ENCODE assay signal across 11 mouse cellular contexts in the genomic region with DNA sequence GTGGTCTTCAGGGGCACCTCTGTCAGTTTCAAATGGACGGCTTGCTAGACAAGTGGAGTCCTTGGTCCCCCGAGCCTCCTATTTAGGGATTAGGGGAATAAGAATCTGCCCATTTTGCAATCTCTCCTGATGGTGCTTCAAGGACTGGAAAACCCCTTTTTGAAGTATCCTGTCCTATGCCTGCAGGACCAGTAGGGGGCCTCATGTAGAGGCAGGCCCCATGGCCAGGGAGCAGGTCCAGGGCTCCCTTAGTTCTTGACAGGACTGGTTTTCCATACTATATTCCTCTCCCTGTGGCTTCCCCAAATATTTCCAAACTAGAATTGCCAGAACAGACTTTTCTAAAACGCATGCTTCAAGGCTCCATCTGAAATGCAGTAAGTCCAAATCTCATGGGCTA.
DNase-seq lines count a peak whose midpoint lies in the region; ATAC-seq and TF ChIP-seq lines count a peak whose summit lies in the region.
"Had no signal": no experiment of that assay in that cellular context is flagged by ENCODE, and none has a peak within 500 bp of the region (broad histone marks: within the 10 kb centered on the region; RNA-seq: fewer than 3 reads in every experiment).

No protein-coding gene starts in this region.

- H3K4me3 ChIP-seq in intestine, postnatal 0 days (ENCODE audit: low read depth, low read length), result no peak overlapping the region
- H3K4me3 ChIP-seq in intestine, embryonic 16.5 days (ENCODE audit: low read length), result no peak overlapping the region
- no peak overlapping the region for H3K4me3 ChIP-seq in midbrain, postnatal 0 days (ENCODE audit: low read depth, low read length)
- H3K4me3 ChIP-seq in midbrain, embryonic 16.5 days (ENCODE audit: low read depth, low read length), result no peak overlapping the region
- no peak overlapping the region for H3K4me3 ChIP-seq in small intestine, adult 2 months (ENCODE audit: low read depth, low read length)
- no peak overlapping the region for H3K4me3 ChIP-seq in forebrain, embryonic 13.5 days
- H3K4me3 ChIP-seq: embryonic facial prominence, embryonic 12.5 days had no signal

- DNase-seq in adrenal gland, postnatal 14 days, result peak; percentile 38
- no peak for DNase-seq in adrenal gland, adult 18-20 months (ENCODE audit: low spot score in 2 of 2)
- no peak for DNase-seq in midbrain, postnatal 0 days (ENCODE audit: low spot score)
- DNase-seq: left cerebral cortex, postnatal 4 days; retina, postnatal 1 day had no signal

- H3K4me2 ChIP-seq in intestine, postnatal 0 days (replicated peaks; ENCODE audit: low read depth), result no peak overlapping the region
- H3K4me2 ChIP-seq in intestine, embryonic 16.5 days (ENCODE audit: low read depth, low read length), result no peak overlapping the region
- H3K4me2 ChIP-seq in midbrain, postnatal 0 days (ENCODE audit: low read depth, low read length, poor library complexity, severe bottlenecking), result no peak overlapping the region
- H3K4me2 ChIP-seq in midbrain, embryonic 16.5 days (ENCODE audit: low read length), result no peak overlapping the region
- H3K4me2 ChIP-seq in forebrain, embryonic 13.5 days, result no peak overlapping the region
- H3K4me2 ChIP-seq: embryonic facial prominence, embryonic 12.5 days had no signal

- no peak for TF ChIP-seq POLR2A in small intestine, adult 2 months (IDR thresholded peaks at IDR 0.05; ENCODE audit: low read depth, low read length)

- no peaks in the 10 kb centered on the region for H3K4me1 ChIP-seq in intestine, postnatal 0 days (replicated peaks; ENCODE audit: control insufficient read depth, insufficient read depth, low read length)
- H3K4me1 ChIP-seq in intestine, embryonic 16.5 days (ENCODE audit: control insufficient read depth, insufficient read depth, low read length), result no peaks in the 10 kb centered on the region
- no peaks in the 10 kb centered on the region; the same call in 1 of the 2 replicates for H3K4me1 ChIP-seq in midbrain, postnatal 0 days (ENCODE audit: insufficient read depth, low read length)
- no peaks in the 10 kb centered on the region for H3K4me1 ChIP-seq in midbrain, embryonic 16.5 days (ENCODE audit: control insufficient read depth, insufficient read depth, low read length)
- H3K4me1 ChIP-seq in small intestine, adult 2 months (ENCODE audit: control insufficient read depth, insufficient read depth, insufficient read length, low read length), result peaks cover 3% of the 10 kb centered on the region; the same call in 1 of the 2 replicates
- H3K4me1 ChIP-seq in forebrain, embryonic 13.5 days, result 0 out of 2 replicates have a peak, but pooled peaks cover 7% of the 10 kb centered on the region
- H3K4me1 ChIP-seq: embryonic facial prominence, embryonic 12.5 days had no signal

- H3K36me3 ChIP-seq in intestine, postnatal 0 days (ENCODE audit: control insufficient read depth, insufficient read depth), result no peaks in the 10 kb centered on the region
- no peaks in the 10 kb centered on the region for H3K36me3 ChIP-seq in intestine, embryonic 16.5 days (ENCODE audit: control insufficient read depth, insufficient read depth, low read length)
- H3K36me3 ChIP-seq in midbrain, postnatal 0 days (ENCODE audit: insufficient read depth, low read length), result no peaks in the 10 kb centered on the region
- no peaks in the 10 kb centered on the region for H3K36me3 ChIP-seq in midbrain, embryonic 16.5 days (ENCODE audit: control insufficient read depth, insufficient read depth, low read length)
- H3K36me3 ChIP-seq in small intestine, adult 2 months (ENCODE audit: control insufficient read depth, insufficient read depth, low read length), result no peaks in the 10 kb centered on the region
- no peaks in the 10 kb centered on the region for H3K36me3 ChIP-seq in forebrain, embryonic 13.5 days (ENCODE audit: poor library complexity, severe bottlenecking)
- H3K36me3 ChIP-seq: embryonic facial prominence, embryonic 12.5 days had no signal

- H3K9me3 ChIP-seq in intestine, postnatal 0 days (ENCODE audit: control insufficient read depth), result no peaks in the 10 kb centered on the region
- no peaks in the 10 kb centered on the region for H3K9me3 ChIP-seq in intestine, embryonic 16.5 days (ENCODE audit: control insufficient read depth, low read length)
- H3K9me3 ChIP-seq in midbrain, postnatal 0 days (ENCODE audit: low read length), result no peaks in the 10 kb centered on the region
- H3K9me3 ChIP-seq in midbrain, embryonic 16.5 days (replicated peaks; ENCODE audit: control insufficient read depth, low read length, poor library complexity, severe bottlenecking), result no peaks in the 10 kb centered on the region
- H3K9me3 ChIP-seq in forebrain, embryonic 13.5 days (replicated peaks), result no peaks in the 10 kb centered on the region
- H3K9me3 ChIP-seq: embryonic facial prominence, embryonic 12.5 days had no signal

- no peak overlapping the region for H3K9ac ChIP-seq in intestine, postnatal 0 days (ENCODE audit: low read depth, low read length)
- no peak overlapping the region for H3K9ac ChIP-seq in intestine, embryonic 16.5 days (ENCODE audit: low read depth, low read length)
- H3K9ac ChIP-seq in midbrain, postnatal 0 days (replicated peaks; ENCODE audit: low read length, poor library complexity, severe bottlenecking), result no peak overlapping the region
- H3K9ac ChIP-seq in midbrain, embryonic 16.5 days (ENCODE audit: low read depth, low read length), result no peak overlapping the region
- H3K9ac ChIP-seq in forebrain, embryonic 13.5 days, result no peak overlapping the region
- H3K9ac ChIP-seq: embryonic facial prominence, embryonic 12.5 days had no signal

- ATAC-seq in intestine, postnatal 0 days, result no peak
- no peak for ATAC-seq in intestine, embryonic 16.5 days
- ATAC-seq in midbrain, postnatal 0 days (ENCODE audit: low FRiP score), result no peak
- no peak for ATAC-seq in midbrain, embryonic 16.5 days
- no peak for ATAC-seq in forebrain, embryonic 13.5 days

- 84% methylated on average over 3 of the region's 3 CpGs for WGBS in intestine, postnatal 0 days
- WGBS in intestine, embryonic 16.5 days, result 83% methylated on average over 3 of the region's 3 CpGs
- WGBS in midbrain, postnatal 0 days, result 74% methylated on average over 3 of the region's 3 CpGs
- 76% methylated on average over 3 of the region's 3 CpGs for WGBS in midbrain, embryonic 16.5 days
- WGBS in small intestine, adult 2 months, result 87% methylated on average over 3 of the region's 3 CpGs
- WGBS in forebrain, embryonic 13.5 days, result 82% methylated on average over 3 of the region's 3 CpGs

- TF ChIP-seq CTCF in intestine, postnatal 0 days (IDR thresholded peaks at IDR 0.05; ENCODE audit: low read depth), result peak; percentile 50
- peak; percentile 51 for TF ChIP-seq CTCF in midbrain, postnatal 0 days (IDR thresholded peaks at IDR 0.05)
- TF ChIP-seq CTCF in small intestine, adult 2 months (IDR thresholded peaks at IDR 0.05; ENCODE audit: extremely low read depth, insufficient read length, insufficient replicate concordance, low read depth, low read length), result peak; percentile 11; the same call in 1 of the 2 replicates

- H3K27ac ChIP-seq in intestine, postnatal 0 days (ENCODE audit: low read depth, low read length), result no peak overlapping the region
- H3K27ac ChIP-seq in intestine, embryonic 16.5 days (ENCODE audit: low read length), result no peak overlapping the region
- H3K27ac ChIP-seq in midbrain, postnatal 0 days (ENCODE audit: low read depth, low read length), result no peak overlapping the region
- H3K27ac ChIP-seq in midbrain, embryonic 16.5 days (ENCODE audit: low read length), result no peak overlapping the region
- H3K27ac ChIP-seq in small intestine, adult 2 months (ENCODE audit: insufficient read depth, low read depth, low read length), result no peak overlapping the region
- no peak overlapping the region for H3K27ac ChIP-seq in forebrain, embryonic 13.5 days
- H3K27ac ChIP-seq: embryonic facial prominence, embryonic 12.5 days had no signal

- no peaks in the 10 kb centered on the region for H3K27me3 ChIP-seq in intestine, postnatal 0 days (replicated peaks; ENCODE audit: control insufficient read depth, insufficient read depth, low read length)
- H3K27me3 ChIP-seq in intestine, embryonic 16.5 days (replicated peaks; ENCODE audit: control insufficient read depth, insufficient read depth, low read length), result no peaks in the 10 kb centered on the region
- no peaks in the 10 kb centered on the region for H3K27me3 ChIP-seq in midbrain, postnatal 0 days (ENCODE audit: insufficient read depth, low read length)
- no peaks in the 10 kb centered on the region for H3K27me3 ChIP-seq in midbrain, embryonic 16.5 days (ENCODE audit: control insufficient read depth, insufficient read depth, low read depth, low read length)
- no peaks in the 10 kb centered on the region for H3K27me3 ChIP-seq in small intestine, adult 2 months (ENCODE audit: control insufficient read depth, insufficient read depth, low read length)
- H3K27me3 ChIP-seq in forebrain, embryonic 13.5 days, result no peaks in the 10 kb centered on the region; the same call in 1 of the 2 replicates
- H3K27me3 ChIP-seq: embryonic facial prominence, embryonic 12.5 days had no signal
